Mouse (Mus musculus) adrenal gland, adult 18-20 months (tissue): ENCODE data around the gene Cpeb4. TPM values are rescaled to one million over a fixed set of nuclear protein-coding genes. Genes with fewer than 3 reads are reported as not detected.

Experiments used
- DNase-seq, 2 experiments: peaks; one replicate each; pipeline ENCODE4 v3.0.0; 2021 to 2022; ENCODE audit warnings: low spot score in 2 of 2
- long read RNA-seq, 2 experiments: library from polyadenylated mRNA; stranded (forward); transcript quantifications; one replicate each; pipeline ENCODE4 v2.0.0; 2021
- total RNA-seq, 2 experiments: library from RNA; stranded (reverse); gene quantifications; 1 replicate in 1 of 2; 2 replicates in 1 of 2; pipeline ENCODE4 v1.2.3; 2021

Gene Cpeb4
- total RNA-seq = 100 to 1,000 TPM; 158 to 193 TPM
- long read RNA-seq, experiment 1, partial matches to known transcripts = 1 of 3 reads
- long read RNA-seq, experiment 1, other reads (novel, unspliced or antisense) = 2 of 3 reads
- long read RNA-seq, experiment 2, full-length matches to known transcripts = 9 of 26 reads
- long read RNA-seq, experiment 2, partial matches to known transcripts = 1 of 26 reads
- long read RNA-seq, experiment 2, other reads (novel, unspliced or antisense) = 16 of 26 reads

- DNase-seq = no peak
These were observed at the start of gene Cpeb4 for GRCm38 (mm10) chr11:31871911-31872310. Cpeb4 (plus strand) TSS chr11:31872211.

- peak in 1 of 2 experiments; percentile 61 for DNase-seq
These were observed 49.5 kb upstream of the Cpeb4 start for GRCm38 (mm10) chr11:31822556-31822955.

GRCm38 (mm10) chr11:31823513-31823912 lies 48.5 kb upstream of the Cpeb4 start:
- peak in 1 of 2 experiments; percentile 46 for DNase-seq

- peak; percentile 51 to 77 for DNase-seq
These were observed 47.4 kb upstream of the Cpeb4 start for GRCm38 (mm10) chr11:31824504-31825166.

GRCm38 (mm10) chr11:31828011-31828770 lies 43.8 kb upstream of the Cpeb4 start:
- DNase-seq = no peak

GRCm38 (mm10) chr11:31828771-31829072 lies 43.3 kb upstream of the Cpeb4 start:
- no peak for DNase-seq

- DNase-seq = no peak
These were observed 41.5 kb upstream of the Cpeb4 start for GRCm38 (mm10) chr11:31830213-31831151.

- DNase-seq = no peak
These were observed 40.6 kb upstream of the Cpeb4 start for GRCm38 (mm10) chr11:31831451-31831850.

GRCm38 (mm10) chr11:31831983-31832382 lies 40.0 kb upstream of the Cpeb4 start:
- DNase-seq = no peak

GRCm38 (mm10) chr11:31832439-31832980 lies 39.5 kb upstream of the Cpeb4 start:
- DNase-seq = no peak

- no peak for DNase-seq
These were observed 38.5 kb upstream of the Cpeb4 start for GRCm38 (mm10) chr11:31833506-31833905.

GRCm38 (mm10) chr11:31835352-31835751 lies 36.7 kb upstream of the Cpeb4 start:
- DNase-seq = no peak

GRCm38 (mm10) chr11:31837243-31837642 lies 34.8 kb upstream of the Cpeb4 start:
- DNase-seq = no peak

- no peak for DNase-seq
These were observed 34.3 kb upstream of the Cpeb4 start for GRCm38 (mm10) chr11:31837753-31838152.

- DNase-seq = peak; percentile 68 to 70
These were observed 33.4 kb upstream of the Cpeb4 start for GRCm38 (mm10) chr11:31838442-31839083.

- DNase-seq = no peak
These were observed 32.9 kb upstream of the Cpeb4 start for GRCm38 (mm10) chr11:31839084-31839460.

- no peak for DNase-seq
These were observed 29.6 kb upstream of the Cpeb4 start for GRCm38 (mm10) chr11:31842171-31842959.

- no peak for DNase-seq
These were observed 28.7 kb upstream of the Cpeb4 start for GRCm38 (mm10) chr11:31843177-31843833.

- DNase-seq = no peak
These were observed 28.2 kb upstream of the Cpeb4 start for GRCm38 (mm10) chr11:31843834-31844188.
